Mouse (Mus musculus) erythroid progenitor cell, adult 5-6 weeks (primary cell): ENCODE results near the gene Pdxp. TPM values are rescaled to one million over a fixed set of nuclear protein-coding genes. Genes with fewer than 3 reads are reported as not detected.

ENCODE experiments used
- ATAC-seq: replicated peaks from 2 replicates; pipeline ENCODE4 v1.8.0; 2016; ENCODE audit warnings: moderate number of reproducible peaks, mild to moderate bottlenecking, moderate TSS enrichment, inconsistent platforms; ENCODE audit not compliant: poor library complexity, low FRiP score, severe bottlenecking
- total RNA-seq, 2 experiments: library from RNA; stranded (forward) in 1 of 2; stranded (reverse) in 1 of 2; fragments of 150-400 nt in 1 of 2; fragments of 186-747, 209-891 nt in 1 of 2; gene quantifications; 2 replicates each; pipeline versions ENCODE4 v1.2.3 to v1.2.4; 2015 to 2017; ENCODE audit warnings: low replicate concordance in 2 of 2

Pdxp gene
- total RNA-seq, 2 experiments from 2014 or later = 2.1 TPM; not detected in 1

- ATAC-seq = no peak
Observed at GRCm38 (mm10) chr15:78925129-78925528, 11.4 kb downstream of the Pdxp start.

DNA sequence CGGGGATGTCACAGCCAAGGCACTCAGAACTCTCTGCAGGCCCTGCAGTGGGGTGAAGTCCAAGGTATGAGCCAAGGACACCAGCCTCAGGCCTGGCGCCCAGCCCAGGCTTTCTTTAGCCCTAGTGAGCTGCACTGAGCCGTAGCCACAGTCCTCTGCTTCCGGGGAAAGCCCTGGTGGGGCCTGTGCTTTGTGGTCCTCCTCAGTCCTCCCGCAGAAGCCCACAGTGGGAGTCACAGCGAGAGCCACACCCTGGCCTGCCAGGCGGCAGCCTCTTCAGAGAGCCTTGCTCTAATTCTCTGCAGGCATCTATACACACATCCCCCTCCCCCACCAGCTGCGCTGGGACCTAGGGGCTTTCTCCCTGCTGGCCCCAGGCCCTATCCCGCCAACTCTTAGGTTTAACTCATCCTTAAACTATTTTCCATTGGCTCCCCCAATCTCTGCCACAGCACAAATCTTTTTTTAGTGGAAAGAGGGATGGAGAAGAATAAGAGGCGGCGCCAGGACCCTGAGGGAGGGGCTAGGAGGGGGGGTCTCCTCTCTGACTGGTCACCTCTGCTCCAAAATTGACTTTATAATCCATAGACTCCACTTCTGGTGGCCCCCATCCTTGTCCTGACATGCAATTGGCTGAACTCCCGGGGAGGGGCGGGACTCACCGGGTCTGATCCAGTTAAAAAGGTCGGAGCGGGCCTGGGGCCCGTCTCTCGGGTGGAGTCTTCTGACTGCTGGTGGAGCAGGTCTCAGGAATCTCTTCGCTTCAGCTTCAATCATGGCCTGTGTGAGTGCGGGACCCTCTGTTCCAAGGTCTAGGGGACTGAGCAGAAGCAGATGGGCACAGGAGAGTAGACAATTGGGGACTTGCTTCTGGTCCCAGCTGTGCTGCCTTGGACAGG is 12.6 kb downstream of the Pdxp start, which contains the start of gene Lgals1:
TSS of gene Lgals1 (plus strand) at position 705 of the 899 bp plus-strand sequence.
- no peak for ATAC-seq

GRCm38 (mm10) chr15:78927021-78927787 is 13.5 kb downstream of the Pdxp start:
- ATAC-seq = no peak

- no peak for ATAC-seq
Observed at GRCm38 (mm10) chr15:78927788-78928457, 14.2 kb downstream of the Pdxp start.

GRCm38 (mm10) chr15:78928539-78928938 is 14.8 kb downstream of the Pdxp start:
- no peak for ATAC-seq

DNA sequence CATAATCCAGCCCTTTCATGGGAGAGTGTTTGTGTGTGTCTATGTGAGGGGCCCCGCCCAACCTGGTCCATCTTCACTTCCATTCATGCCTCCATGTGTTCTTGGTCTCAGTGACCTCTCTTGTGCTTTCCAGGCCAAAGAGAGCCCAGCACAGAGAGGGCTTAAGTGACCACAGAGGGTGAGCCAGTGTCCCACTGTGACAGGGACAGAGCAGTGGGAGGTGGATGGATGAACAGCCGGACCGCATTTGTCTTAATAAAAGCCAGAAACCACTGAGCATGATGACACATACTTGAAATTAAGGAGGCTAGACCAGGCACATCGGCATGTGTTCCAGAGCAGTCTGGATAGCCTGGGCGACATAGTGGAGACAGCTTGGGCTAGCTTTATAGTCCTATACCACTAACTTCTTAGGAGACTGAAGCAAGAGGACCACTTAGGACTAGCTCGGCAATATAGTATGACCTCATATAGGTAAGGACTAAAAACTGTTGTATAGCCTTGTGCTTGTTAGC is 16.5 kb downstream of the Pdxp start:
- no peak for ATAC-seq

GRCm38 (mm10) chr15:78930801-78931426 is 17.2 kb downstream of the Pdxp start:
- ATAC-seq = no peak

GRCm38 (mm10) chr15:78931577-78931976 is 17.9 kb downstream of the Pdxp start:
- ATAC-seq = no peak

DNA sequence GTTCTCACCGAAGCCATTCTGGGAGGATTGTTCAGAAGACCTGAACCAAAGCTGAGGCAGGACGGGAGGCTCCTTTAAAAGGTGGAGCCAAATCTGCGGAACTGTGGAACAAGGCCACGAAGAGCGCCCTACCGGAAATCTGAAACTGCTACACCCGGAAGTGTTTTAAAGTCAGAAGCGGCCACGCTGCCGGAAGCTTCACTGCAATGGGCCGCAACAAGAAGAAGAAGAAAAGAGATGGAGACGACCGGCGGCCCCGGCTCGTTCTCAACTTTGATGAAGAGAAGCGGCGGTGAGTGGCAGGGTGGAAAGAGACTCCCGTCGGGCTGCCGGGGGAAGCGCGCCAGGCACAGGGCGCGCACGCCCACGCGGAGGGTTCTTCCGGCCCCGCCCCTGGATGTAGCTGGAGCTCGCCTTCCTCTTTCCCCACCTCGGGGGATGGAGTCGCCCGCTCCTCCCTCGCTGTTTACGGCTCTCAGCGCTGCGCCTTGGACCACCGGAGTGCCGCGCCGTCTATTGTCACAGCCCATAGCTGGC is 21.1 kb downstream of the Pdxp start, which contains the start of gene Nol12:
TSS of gene Nol12 (plus strand) at position 150 of the 537 bp plus-strand sequence.
- ATAC-seq = peak; percentile 92

- ATAC-seq = no peak; the same call in 1 of the 2 replicates
Observed at GRCm38 (mm10) chr15:78936403-78936802, 22.7 kb downstream of the Pdxp start.

DNA sequence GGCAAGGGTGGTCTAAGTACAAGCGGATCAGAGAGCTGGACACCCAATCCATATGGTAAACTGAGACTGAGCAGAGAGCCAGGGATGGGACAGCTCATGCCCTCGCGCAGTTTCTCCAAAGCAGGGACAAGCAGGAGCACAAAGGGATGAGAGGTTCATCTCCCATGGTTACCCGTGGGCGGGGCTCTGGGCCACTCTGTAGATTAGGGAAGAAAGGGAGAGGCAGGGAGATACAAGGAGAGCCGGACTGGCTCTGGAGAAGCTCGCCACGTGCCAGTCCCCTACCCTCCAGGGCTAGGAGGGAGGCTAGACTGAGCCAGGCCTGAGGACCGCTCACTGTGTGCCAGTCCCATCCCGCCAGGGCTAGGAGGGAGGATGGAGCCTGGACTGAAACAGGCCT is 23.6 kb downstream of the Pdxp start:
- no peak for ATAC-seq

- no peak for ATAC-seq
Observed at GRCm38 (mm10) chr15:78937963-78938362, 24.2 kb downstream of the Pdxp start.

- ATAC-seq = no peak
Observed at GRCm38 (mm10) chr15:78940325-78940724, 26.6 kb downstream of the Pdxp start.

GRCm38 (mm10) chr15:78942663-78943062 is 28.9 kb downstream of the Pdxp start:
- ATAC-seq = peak; percentile 71

DNA sequence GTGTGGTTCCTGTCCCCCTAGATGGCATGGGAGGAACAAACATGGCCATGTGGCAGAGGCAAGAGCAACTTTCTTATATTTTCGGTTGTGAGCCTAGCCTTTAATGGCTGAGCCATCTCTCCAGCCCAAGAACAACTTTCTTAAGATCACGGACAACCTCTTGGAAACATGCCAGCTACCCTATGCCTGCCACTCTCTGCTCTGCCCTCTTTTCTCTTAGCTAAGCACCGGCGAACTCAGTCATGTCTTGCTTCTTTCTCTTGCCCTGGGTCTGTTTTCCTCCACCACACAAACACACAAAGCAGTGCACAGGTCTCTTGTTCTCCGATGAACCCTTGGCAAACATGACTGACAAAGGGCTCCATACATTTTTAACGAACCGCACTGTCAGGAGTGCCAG is 32.5 kb downstream of the Pdxp start:
- no peak for ATAC-seq

GRCm38 (mm10) chr15:78947657-78948056 is 33.9 kb downstream of the Pdxp start, which contains the start of gene Triobp:
Gene Triobp, plus strand, starts transcription at chr15:78947724.
- peak; percentile 81 for ATAC-seq

DNA sequence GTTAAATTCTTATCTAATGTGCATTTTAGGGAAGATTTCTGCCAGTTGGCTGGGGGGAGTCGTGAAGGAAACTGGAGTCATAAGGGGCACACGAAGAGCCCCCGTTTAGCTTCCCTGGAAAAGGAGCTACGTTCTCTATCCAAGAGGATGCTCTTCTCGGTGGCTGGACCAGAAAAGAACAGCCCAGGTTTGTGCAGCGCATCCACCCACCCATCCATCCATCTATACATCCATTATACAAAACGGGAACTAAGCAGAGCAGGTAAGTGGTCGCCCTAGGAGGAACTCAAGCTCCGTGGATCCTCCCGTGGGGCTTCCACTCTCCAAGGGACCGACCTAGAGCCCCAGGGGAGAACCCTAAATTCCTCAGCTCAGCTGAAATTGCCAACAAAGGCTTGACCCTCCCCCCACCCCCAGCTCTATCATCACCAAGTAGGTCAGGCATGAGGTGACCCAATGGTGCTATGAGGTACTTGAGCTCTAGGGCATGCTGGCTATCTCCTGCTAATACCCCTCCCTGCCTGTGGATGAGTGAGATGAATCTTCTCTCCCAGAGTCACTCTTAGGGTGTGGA is 34.5 kb downstream of the Pdxp start:
- no peak for ATAC-seq

- no peak for ATAC-seq
Observed at GRCm38 (mm10) chr15:78948883-78949282, 35.2 kb downstream of the Pdxp start.

DNA sequence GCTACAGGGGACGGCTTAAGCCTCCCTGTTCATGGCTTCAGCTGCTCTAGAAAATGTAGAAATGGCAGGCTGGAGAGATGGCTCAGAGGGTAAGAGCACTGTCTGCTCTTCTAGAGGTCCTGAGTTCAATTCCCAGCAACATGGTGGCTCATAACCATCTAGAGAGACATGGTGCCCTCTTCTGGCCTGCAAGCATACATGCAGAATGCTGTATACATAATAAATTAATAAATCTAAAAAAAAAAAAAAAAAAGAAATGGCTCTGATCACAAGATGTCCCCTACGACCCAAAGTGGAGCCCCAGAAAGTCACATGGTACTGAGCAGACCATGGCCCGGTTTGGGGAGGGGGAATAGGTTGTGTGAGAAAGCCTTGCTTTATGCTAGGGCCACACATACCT is 41.9 kb downstream of the Pdxp start:
- no peak for ATAC-seq
